Mouse (Mus musculus) 3134 (cell line): ENCODE measurements at regions not wholly inside any gene's neighbourhood (a gene's known extent, or its start where the extent isn't known, plus 50 kb on each side); places are given as distances from the start of the nearest gene placed in this dataset.

Experiments
- DNase-seq: peaks from one replicate; pipeline ENCODE4 v3.0.0-alpha.2; 2011; ENCODE audit warnings: low spot score; ENCODE audit not compliant: insufficient read length; ENCODE audit errors: extremely low read depth

- DNase-seq = no peak
Measured at GRCm38 (mm10) chr6:100923070-100923469, 89.6 kb downstream of the Ppp4r2 start.

GRCm38 (mm10) chr6:100923686-100924085 lies 90.3 kb downstream of the Ppp4r2 start:
- DNase-seq = no peak

- DNase-seq = no peak
Measured at GRCm38 (mm10) chr6:100928791-100929758, 95.7 kb downstream of the Ppp4r2 start.

GRCm38 (mm10) chr6:100929759-100930358 lies 96.4 kb downstream of the Ppp4r2 start:
- DNase-seq = no peak

GRCm38 (mm10) chr6:100930706-100931105 lies 97.3 kb downstream of the Ppp4r2 start:
- no peak for DNase-seq

GRCm38 (mm10) chr6:100934424-100934823 lies 101.0 kb downstream of the Ppp4r2 start:
- DNase-seq = no peak

GRCm38 (mm10) chr6:100937802-100938201 lies 104.4 kb downstream of the Ppp4r2 start:
- DNase-seq = no peak

GRCm38 (mm10) chr6:100938376-100938775 lies 105.0 kb downstream of the Ppp4r2 start:
- no peak for DNase-seq

GRCm38 (mm10) chr6:100939042-100939441 lies 105.6 kb downstream of the Ppp4r2 start:
- DNase-seq = peak; percentile 3

- DNase-seq = no peak
Measured at GRCm38 (mm10) chr6:100939766-100940165, 106.3 kb downstream of the Ppp4r2 start.

- no peak for DNase-seq
Measured at GRCm38 (mm10) chr6:100941686-100942085, 108.3 kb downstream of the Ppp4r2 start.

GRCm38 (mm10) chr6:100942956-100943355 lies 109.5 kb downstream of the Ppp4r2 start:
- DNase-seq = no peak

- no peak for DNase-seq
Measured at GRCm38 (mm10) chr6:100945796-100946195, 112.4 kb downstream of the Ppp4r2 start.

GRCm38 (mm10) chr6:100948340-100948739 lies 114.9 kb downstream of the Ppp4r2 start:
- DNase-seq = no peak

- DNase-seq = no peak
Measured at GRCm38 (mm10) chr6:100951646-100952045, 118.2 kb downstream of the Ppp4r2 start.

GRCm38 (mm10) chr6:100952470-100952869 lies 119.0 kb downstream of the Ppp4r2 start:
- no peak for DNase-seq

- no peak for DNase-seq
Measured at GRCm38 (mm10) chr6:100954563-100954962, 121.1 kb downstream of the Ppp4r2 start.

- no peak for DNase-seq
Measured at GRCm38 (mm10) chr6:100966481-100966880, 133.1 kb downstream of the Ppp4r2 start.

- no peak for DNase-seq
Measured at GRCm38 (mm10) chr6:100968080-100968856, 134.8 kb downstream of the Ppp4r2 start.

GRCm38 (mm10) chr6:100968960-100969359 lies 135.5 kb downstream of the Ppp4r2 start:
- DNase-seq = no peak

- no peak for DNase-seq
Measured at GRCm38 (mm10) chr6:100970810-100971447, 137.5 kb downstream of the Ppp4r2 start.
